Mouse (Mus musculus) embryonic fibroblast, embryonic 13.5 days (primary cell): ENCODE measurements around the gene Sh3bgrl.

ENCODE experiments used
- CTCF ChIP-seq: IDR thresholded peaks from 2 replicates; pipeline ENCODE4 v1.5.1; 2011; ENCODE audit warnings: mild to moderate bottlenecking, control low read depth, low read length, moderate library complexity, borderline replicate concordance; ENCODE audit not compliant: insufficient read depth
- POLR2A ChIP-seq: IDR thresholded peaks from 2 replicates; pipeline ENCODE4 v1.6.1; 2011; ENCODE audit warnings: low read depth, mild to moderate bottlenecking, control low read depth, low read length, moderate library complexity

- TF ChIP-seq CTCF (no peak), POLR2A (no peak)
Observed at GRCm38 (mm10) chrX:109131834-109132233, 36.7 kb downstream of the Sh3bgrl start.
